Comparison of ENCODE assay signal across 34 mouse cellular contexts in genomic region chr2:87114467-87114866, GRCm38 (mm10). TPM values are rescaled to one million over a fixed set of nuclear protein-coding genes. Genes with fewer than 3 reads are reported as not detected.
"Had no signal": no experiment of that assay in that cellular context is flagged by ENCODE, and none has a peak within 500 bp of the region (broad histone marks: within the 10 kb centered on the region; RNA-seq: fewer than 3 reads in every experiment).

Gene Olfr259, minus strand, starts transcription at chr2:87114567.

- DNase-seq: cerebellum, adult 8-10 months; cerebellum, adult 9-10 months; cerebellum, adult 9-11 months; cerebellum, postnatal 10 days; cerebellum, postnatal 14 days; cerebellum, postnatal 25 days; cerebellum, postnatal 36 days; embryo, embryonic 11 days; forebrain, postnatal 0 days; gastrocnemius, adult 2 months; gastrocnemius, postnatal 10 days; gastrocnemius, postnatal 14 days; gastrocnemius, postnatal 25 days; gastrocnemius, postnatal 36 days; heart, adult 11 months; heart, adult 18-20 months; heart, adult 2 months had no signal

- H3K4me1 ChIP-seq: embryonic facial prominence, embryonic 10.5 days; embryonic facial prominence, embryonic 12.5 days; embryonic facial prominence, embryonic 13.5 days; embryonic facial prominence, embryonic 15.5 days; forebrain, embryonic 10.5 days; forebrain, embryonic 12.5 days; forebrain, embryonic 13.5 days; forebrain, embryonic 15.5 days had no signal

- H3K27ac ChIP-seq: embryonic facial prominence, embryonic 10.5 days; embryonic facial prominence, embryonic 12.5 days; embryonic facial prominence, embryonic 13.5 days; embryonic facial prominence, embryonic 15.5 days; forebrain, embryonic 10.5 days; forebrain, embryonic 12.5 days; forebrain, embryonic 13.5 days; forebrain, embryonic 15.5 days; gastrocnemius, adult 2 months; heart, adult 2 months had no signal

- H3K9me3 ChIP-seq: embryonic facial prominence, embryonic 10.5 days; embryonic facial prominence, embryonic 12.5 days; embryonic facial prominence, embryonic 13.5 days; embryonic facial prominence, embryonic 15.5 days; forebrain, embryonic 10.5 days; forebrain, embryonic 12.5 days; forebrain, embryonic 13.5 days; forebrain, embryonic 15.5 days had no signal

- H3K9ac ChIP-seq: embryonic facial prominence, embryonic 12.5 days; embryonic facial prominence, embryonic 13.5 days; embryonic facial prominence, embryonic 15.5 days; forebrain, embryonic 12.5 days; forebrain, embryonic 13.5 days; forebrain, embryonic 15.5 days; forebrain, postnatal 0 days had no signal

- H3K36me3 ChIP-seq: embryonic facial prominence, embryonic 10.5 days; embryonic facial prominence, embryonic 12.5 days; embryonic facial prominence, embryonic 13.5 days; embryonic facial prominence, embryonic 15.5 days; forebrain, embryonic 10.5 days; forebrain, embryonic 12.5 days; forebrain, embryonic 15.5 days had no signal

- H3K4me2 ChIP-seq: embryonic facial prominence, embryonic 12.5 days; embryonic facial prominence, embryonic 13.5 days; embryonic facial prominence, embryonic 15.5 days; forebrain, embryonic 12.5 days; forebrain, embryonic 13.5 days; forebrain, embryonic 15.5 days had no signal

- H3K27me3 ChIP-seq: embryonic facial prominence, embryonic 12.5 days; embryonic facial prominence, embryonic 13.5 days; embryonic facial prominence, embryonic 15.5 days; forebrain, embryonic 12.5 days; forebrain, embryonic 13.5 days; forebrain, embryonic 15.5 days had no signal

- ATAC-seq: forebrain, embryonic 13.5 days; forebrain, embryonic 14.5 days; forebrain, embryonic 15.5 days; forebrain, embryonic 16.5 days; forebrain, postnatal 0 days had no signal

- H3K4me3 ChIP-seq: embryonic facial prominence, embryonic 10.5 days; embryonic facial prominence, embryonic 12.5 days; embryonic facial prominence, embryonic 13.5 days; embryonic facial prominence, embryonic 15.5 days; erythroblast, embryonic 14.5 days; forebrain, embryonic 10.5 days; forebrain, embryonic 12.5 days; forebrain, embryonic 13.5 days; forebrain, embryonic 15.5 days; gastrocnemius, adult 2 months; heart, adult 2 months had no signal

RNA-seq across cellular contexts. Expression of gene Olfr259, which starts in this region (rescaled TPM):
- polyA plus RNA-seq: cortical plate, adult 2 months; embryonic facial prominence, embryonic 10.5 days; embryonic facial prominence, embryonic 11.5 days; embryonic facial prominence, embryonic 12.5 days; embryonic facial prominence, embryonic 13.5 days; embryonic facial prominence, embryonic 14.5 days; embryonic facial prominence, embryonic 15.5 days; erythroblast, embryonic 14.5 days; forebrain, embryonic 10.5 days; forebrain, embryonic 11.5 days; forebrain, embryonic 12.5 days; forebrain, embryonic 13.5 days; forebrain, embryonic 14.5 days; forebrain, embryonic 15.5 days; forebrain, embryonic 16.5 days; forebrain, postnatal 0 days; frontal cortex, adult 2 months; gonadal fat pad, adult 2 months; heart, adult 2 months had no signal
